Mouse (Mus musculus): ENCODE data around the gene Casp7.

GRCm38 (mm10) chr19:56433581-56433980 lies 36.7 kb downstream of the Casp7 start:
- TF ChIP-seq CTCF (conservative IDR thresholded peaks at IDR 0.05; ENCODE audit: insufficient read depth, insufficient read length, low read depth, low read length) (no peak), POLR2A (IDR thresholded peaks at IDR 0.05; ENCODE audit: low read depth, low read length) (no peak)
